Mouse (Mus musculus) CH12.LX (cell line): ENCODE measurements around the gene Gm10271.

Source experiments
- BHLHE40 ChIP-seq: IDR thresholded peaks from 2 replicates; pipeline ENCODE4 v1.6.1; 2011; ENCODE audit warnings: mild to moderate bottlenecking, low read depth, low read length, improper control_type of control experiment
- CHD1 ChIP-seq: IDR thresholded peaks from 2 replicates; pipeline ENCODE4 v1.6.1; 2012; ENCODE audit warnings: low read depth, low read length, improper control_type of control experiment, inconsistent platforms
- CHD2 ChIP-seq: IDR thresholded peaks from 2 replicates; pipeline ENCODE4 v1.6.1; 2011; ENCODE audit warnings: low read length, improper control_type of control experiment
- CTCF ChIP-seq, 2 experiments: IDR thresholded peaks in 1 of 2; conservative IDR thresholded peaks in 1 of 2; 2 replicates each; pipeline ENCODE4 v1.5.1; 2011 to 2012; ENCODE audit warnings: low read depth in 2 of 2, low read length in 2 of 2, improper control_type of control experiment in 1 of 2, inconsistent platforms in 1 of 2, mild to moderate bottlenecking in 1 of 2, moderate library complexity in 1 of 2
- EP300 ChIP-seq: IDR thresholded peaks from 2 replicates; pipeline ENCODE4 v1.6.1; 2011; ENCODE audit warnings: low read length, improper control_type of control experiment
- JUN ChIP-seq: IDR thresholded peaks from 2 replicates; pipeline ENCODE4 v1.6.1; 2011; ENCODE audit warnings: low read depth, mild to moderate bottlenecking, low read length, improper control_type of control experiment, moderate library complexity; ENCODE audit not compliant: insufficient read depth
- MYC ChIP-seq: IDR thresholded peaks from 2 replicates; pipeline ENCODE4 v1.6.1; 2011; ENCODE audit warnings: low read depth, mild to moderate bottlenecking, improper control_type of control experiment, low read length
- POLR2A ChIP-seq: IDR thresholded peaks from 2 replicates; pipeline ENCODE4 v1.6.1; 2011; ENCODE audit warnings: low read depth, mild to moderate bottlenecking, improper control_type of control experiment, low read length
- RAD21 ChIP-seq: IDR thresholded peaks from 2 replicates; pipeline ENCODE4 v1.6.1; 2011; ENCODE audit warnings: low read depth, mild to moderate bottlenecking, low read length, improper control_type of control experiment, moderate library complexity
- RCOR1 ChIP-seq: conservative IDR thresholded peaks from 2 replicates; pipeline ENCODE4 v1.6.1; 2012; ENCODE audit warnings: low read depth, mild to moderate bottlenecking, inconsistent platforms, low read length, improper control_type of control experiment
- UBTF ChIP-seq: IDR thresholded peaks from 2 replicates; pipeline ENCODE4 v1.6.1; 2012; ENCODE audit warnings: low read depth, mild to moderate bottlenecking, inconsistent platforms, low read length, improper control_type of control experiment, moderate library complexity
- USF1 ChIP-seq: IDR thresholded peaks from 2 replicates; pipeline ENCODE4 v1.6.1; 2014; ENCODE audit warnings: low read depth, mild to moderate bottlenecking, inconsistent platforms, low read length, improper control_type of control experiment
- ZC3H11A ChIP-seq: IDR thresholded peaks from 2 replicates; pipeline ENCODE4 v1.6.1; 2012; ENCODE audit warnings: low read depth, mild to moderate bottlenecking, inconsistent platforms, low read length, improper control_type of control experiment
- ZKSCAN1 ChIP-seq: IDR thresholded peaks from 2 replicates; pipeline ENCODE4 v1.6.1; 2012; ENCODE audit warnings: low read depth, inconsistent platforms, low read length, improper control_type of control experiment, borderline replicate concordance

- TF ChIP-seq RCOR1 (no peak), ZKSCAN1 (no peak), ZC3H11A (no peak), CTCF (conservative IDR thresholded peaks at IDR 0.05 in 1 of 2, IDR thresholded peaks at IDR 0.05 in 1 of 2; ENCODE audit: low read depth in 2 of 2, low read length in 2 of 2) (no peak), USF1 (no peak), CHD1 (no peak), BHLHE40 (no peak), POLR2A (no peak), RAD21 (no peak), UBTF (no peak), CHD2 (no peak), MYC (no peak), EP300 (no peak), JUN (no peak)
These were observed 51.8 kb downstream of the Gm10271 start for GRCm38 (mm10) chr10:116920641-116921040.
